Comparison of ENCODE assay signal across 12 mouse cellular contexts in genomic region chr4:5130726-5131125, GRCm38 (mm10).
DNase-seq lines count a peak whose midpoint lies in the region; ATAC-seq and TF ChIP-seq lines count a peak whose summit lies in the region.
"Had no signal": no experiment of that assay in that cellular context is flagged by ENCODE, and none has a peak within 500 bp of the region (broad histone marks: within the 10 kb centered on the region; RNA-seq: fewer than 3 reads in every experiment).

No protein-coding gene starts in this region.

- no peak overlapping the region for H3K4me3 ChIP-seq in liver, adult 2 months (ENCODE audit: insufficient read depth, low read depth, low read length)
- no peak overlapping the region for H3K4me3 ChIP-seq in liver, embryonic 12.5 days
- H3K4me3 ChIP-seq in embryonic facial prominence, embryonic 14.5 days (ENCODE audit: low read depth, low read length) = no peak overlapping the region
- no peak overlapping the region for H3K4me3 ChIP-seq in myocyte

- 62% methylated on average over 3 of the region's 3 CpGs for WGBS in liver, adult 2 months
- 48% methylated on average over 3 of the region's 3 CpGs for WGBS in liver, embryonic 12.5 days (ENCODE audit: insufficient replicate concordance)
- 48% methylated on average over 3 of the region's 3 CpGs for WGBS in embryonic facial prominence, embryonic 14.5 days

- no peak overlapping the region for H3K27ac ChIP-seq in liver, adult 2 months (replicated peaks; ENCODE audit: insufficient read depth, low read depth, low read length)
- H3K27ac ChIP-seq in liver, embryonic 12.5 days = no peak overlapping the region
- 0 out of 2 replicates have a peak overlapping the region, but pooled peaks have one; percentile 28 for H3K27ac ChIP-seq in embryonic facial prominence, embryonic 14.5 days (replicated peaks; ENCODE audit: low read depth, low read length)

- H3K79me2 ChIP-seq in liver, adult 2 months (ENCODE audit: control insufficient read depth, insufficient read depth, low read length) = no peaks in the 10 kb centered on the region
- no peaks in the 10 kb centered on the region for H3K79me2 ChIP-seq in myocyte (ENCODE audit: control insufficient read depth, insufficient read depth)

- no peaks in the 10 kb centered on the region for H3K36me3 ChIP-seq in liver, adult 2 months (ENCODE audit: control insufficient read depth, insufficient read depth, low read length)
- no peaks in the 10 kb centered on the region for H3K36me3 ChIP-seq in liver, embryonic 12.5 days
- no peaks in the 10 kb centered on the region for H3K36me3 ChIP-seq in embryonic facial prominence, embryonic 14.5 days (ENCODE audit: control insufficient read depth, insufficient read depth, low read length)
- H3K36me3 ChIP-seq in myocyte (ENCODE audit: control insufficient read depth, insufficient read depth) = no peaks in the 10 kb centered on the region

- H3K4me2 ChIP-seq in liver, embryonic 12.5 days = no peak overlapping the region
- H3K4me2 ChIP-seq in embryonic facial prominence, embryonic 14.5 days (ENCODE audit: low read depth, low read length) = no peak overlapping the region
- no peak overlapping the region for H3K4me2 ChIP-seq in myocyte (ENCODE audit: low read depth)

- H3K27me3 ChIP-seq in liver, adult 2 months (ENCODE audit: control insufficient read depth, insufficient read depth, low read length) = no peaks in the 10 kb centered on the region
- H3K27me3 ChIP-seq in liver, embryonic 12.5 days (replicated peaks) = no peaks in the 10 kb centered on the region
- H3K27me3 ChIP-seq in embryonic facial prominence, embryonic 14.5 days (replicated peaks; ENCODE audit: control insufficient read depth, insufficient read depth, low read length) = no peaks in the 10 kb centered on the region
- H3K27me3 ChIP-seq in myocyte (ENCODE audit: control insufficient read depth, insufficient read depth, insufficient read length) = no peaks in the 10 kb centered on the region
- H3K27me3 ChIP-seq: CH12.LX had no signal

- no peak overlapping the region for H3ac ChIP-seq in myocyte (ENCODE audit: control insufficient read depth, insufficient read length)

- no peak for TF ChIP-seq CTCF in liver, adult 2 months (IDR thresholded peaks at IDR 0.05; ENCODE audit: low read depth, low read length)

- no peaks in the 10 kb centered on the region for H3K9me3 ChIP-seq in liver, embryonic 12.5 days (replicated peaks)
- H3K9me3 ChIP-seq in embryonic facial prominence, embryonic 14.5 days (ENCODE audit: control insufficient read depth, low read length) = no peaks in the 10 kb centered on the region

- TF ChIP-seq POLR2A in liver, adult 2 months (IDR thresholded peaks at IDR 0.05; ENCODE audit: extremely low read depth, insufficient read depth, low read length) = no peak
- no peak for TF ChIP-seq POLR2A in myocyte (IDR thresholded peaks at IDR 0.05; ENCODE audit: insufficient read length, low read depth)

- intact Hi-C loops in heart, postnatal 10 days (cut with DNase I) = no loop called here

- no peak for ATAC-seq in liver, embryonic 12.5 days
- no peak for ATAC-seq in embryonic facial prominence, embryonic 14.5 days (ENCODE audit: low read depth)
- no peak for ATAC-seq in inflammation-experienced regulatory T-cells, adult 6 months
- ATAC-seq: forebrain, embryonic 14.5 days; intestine, embryonic 16.5 days; liver, postnatal 0 days had no signal

- peak; percentile 95 for DNase-seq in heart, adult 11 months
- no peak for DNase-seq in heart, postnatal 10 days
- peak; percentile 12 for DNase-seq in liver, adult 2 months (ENCODE audit: extremely low read depth, low read depth, low spot score)
- DNase-seq in embryonic facial prominence, embryonic 14.5 days (ENCODE audit: low spot score) = peak; percentile 71
- DNase-seq: cerebellum, postnatal 25 days; liver, postnatal 0 days had no signal

- H3K4me1 ChIP-seq in liver, adult 2 months (ENCODE audit: control insufficient read depth, insufficient read depth, low read length) = no peaks in the 10 kb centered on the region
- no peaks in the 10 kb centered on the region for H3K4me1 ChIP-seq in liver, embryonic 12.5 days
- no peaks in the 10 kb centered on the region for H3K4me1 ChIP-seq in embryonic facial prominence, embryonic 14.5 days (ENCODE audit: control insufficient read depth, insufficient read depth, low read length)

- H3K9ac ChIP-seq in liver, adult 2 months (ENCODE audit: low read depth, low read length) = no peak overlapping the region
- H3K9ac ChIP-seq in liver, embryonic 12.5 days = no peak overlapping the region
- no peak overlapping the region for H3K9ac ChIP-seq in embryonic facial prominence, embryonic 14.5 days (ENCODE audit: low read depth, low read length)
- H3K9ac ChIP-seq: liver, postnatal 0 days had no signal

TF ChIP-seq in myocyte, 11 proteins besides CTCF, POLR2A, EP300 and RAD21:
- TF ChIP-seq CEBPB (IDR thresholded peaks at IDR 0.05; ENCODE audit: insufficient read depth, poor library complexity, severe bottlenecking) (peak; percentile 5; the same call in 1 of the 2 replicates), MYOD1 (IDR thresholded peaks at IDR 0.05; ENCODE audit: control insufficient read depth in 1 of 3, insufficient read length in 2 of 3, low read depth in 2 of 3) (no peak)

Comparison
In these comparisons a context has a peak if more than half of its experiments do, and no peak if none do; other contexts are left out.
1. DNase-seq: peak in heart, adult 11 months (single experiment), liver, adult 2 months (single experiment) and embryonic facial prominence, embryonic 14.5 days (single experiment); none in heart, postnatal 10 days (0 of 2).